Mouse (Mus musculus) spleen, adult 2 months (tissue): ENCODE measurements around the gene Pck2.

ENCODE experiments used
- CTCF ChIP-seq: fragments of 200-500 bp; IDR thresholded peaks from 2 replicates; pipeline ENCODE4 v1.5.1; 2011; ENCODE audit warnings: mild to moderate bottlenecking, inconsistent platforms; ENCODE audit not compliant: insufficient read depth, insufficient read length, insufficient replicate concordance; ENCODE audit errors: extremely low read depth
- POLR2A ChIP-seq: fragments of 200-500 bp; IDR thresholded peaks from 2 replicates; pipeline ENCODE4 v1.6.1; 2011; ENCODE audit warnings: low read depth, low read length, inconsistent platforms

DNA sequence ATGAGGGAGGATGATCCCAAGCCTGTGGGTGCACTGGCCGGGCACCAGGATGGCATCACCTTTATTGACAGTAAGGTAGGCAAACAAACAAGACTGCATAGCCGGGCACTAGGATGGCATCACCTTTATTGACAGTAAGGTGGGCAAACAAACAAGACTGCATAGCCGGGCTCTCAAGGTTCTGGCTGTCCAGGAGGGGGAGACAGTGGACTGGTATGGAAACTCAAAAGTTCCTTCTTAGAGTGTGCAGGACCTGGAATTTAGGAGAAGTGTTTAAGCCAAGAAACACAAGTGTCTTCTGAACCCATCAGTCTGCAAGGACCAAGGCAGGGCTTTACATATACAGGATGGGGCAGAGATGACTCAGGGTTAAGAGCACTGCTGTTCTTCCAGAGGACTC, 25.7 kb downstream of the Pck2 start:
- TF ChIP-seq CTCF, result no peak
- no peak for TF ChIP-seq POLR2A
